Mouse (Mus musculus): Measurements from ENCODE around the gene Gm8279.
"Not testable (repeated sequence)": the region's sequence is repeated elsewhere in the genome, so short reads cannot be mapped to it uniquely, and the experiment has no call there.

The Gm8279 gene

DNA sequence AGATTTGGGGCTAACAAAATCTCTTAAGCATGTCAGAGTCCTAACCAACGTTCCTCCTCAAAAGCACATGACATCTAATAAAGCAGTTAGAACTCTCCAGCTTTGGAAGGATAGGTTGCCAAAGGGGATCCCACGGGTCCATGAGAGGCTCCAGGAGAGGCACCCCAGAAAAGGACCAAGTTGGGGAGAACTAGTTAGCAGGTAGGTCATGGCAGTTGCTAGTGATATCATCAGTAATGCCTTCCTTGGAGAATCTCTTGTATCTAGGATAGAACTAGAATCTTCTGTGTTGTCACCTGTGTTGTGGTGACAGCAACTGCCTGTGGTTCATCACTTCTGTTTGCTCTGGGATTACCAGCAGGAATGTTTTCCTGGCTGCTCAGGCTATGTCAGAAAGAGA lies at the start of gene Gm8279:
TSS of gene Gm8279 (plus strand) at position 301 of the 400 bp plus-strand sequence.
- DNase-seq, result not testable (repeated sequence)

GRCm38 (mm10) chr14:5164235-5164634 lies 32.9 kb downstream of the Gm8279 start, which contains the start of gene Gm3317:
TSS of gene Gm3317 (plus strand) at chr14:5164535.
- not testable (repeated sequence) for DNase-seq

DNA sequence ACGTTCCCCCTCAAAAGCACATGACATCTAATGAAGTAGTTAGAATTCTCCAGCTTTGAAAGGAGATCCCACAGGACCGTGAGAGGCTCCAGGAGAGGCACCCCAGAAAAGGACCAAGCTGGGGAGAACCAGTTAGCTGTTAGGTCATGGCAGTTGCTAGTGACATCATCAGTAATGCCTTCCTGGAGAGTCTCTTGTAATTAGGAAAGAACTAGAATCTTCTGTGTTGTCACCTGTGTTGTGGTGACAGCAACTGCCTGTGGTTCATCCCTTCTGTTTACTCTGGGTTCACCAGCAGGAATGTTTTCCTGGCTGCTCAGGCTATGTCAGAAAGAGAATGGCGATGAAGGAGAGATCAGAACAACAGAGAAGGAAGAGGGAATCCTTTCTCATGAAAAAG lies 54.2 kb downstream of the Gm8279 start, which contains the start of gene Gm8271:
TSS of gene Gm8271 (plus strand) at position 301 of the 400 bp plus-strand sequence.
- DNase-seq, result not testable (repeated sequence)

Data from right cerebral cortex, adult 18-20 months (tissue).